Mouse (Mus musculus) forebrain, embryonic 16.5 days (tissue): ENCODE results near the gene Atp13a2. TPM values are rescaled to one million over a fixed set of nuclear protein-coding genes. Genes with fewer than 3 reads are reported as not detected.

Source experiments
- ATAC-seq: fragments of 200-750 bp; cut with Nextera tagmentation; 2 replicates; pipeline ENCODE4 v1.8.0; 2017; ENCODE audit warnings: mild to moderate bottlenecking, moderate library complexity
- H3K27ac ChIP-seq: fragments of 300-500 bp; sonication (generic); 2 replicates; pipeline ENCODE4 v1.5.1; 2014; ENCODE audit warnings: low read length, control low read depth
- H3K27me3 ChIP-seq: fragments of 300-500 bp; sonication (generic); replicated peaks from 2 replicates; pipeline ENCODE4 v1.6.1; 2014; ENCODE audit warnings: low read length; ENCODE audit not compliant: control insufficient read depth, insufficient read depth
- H3K36me3 ChIP-seq: fragments of 300-500 bp; sonication (generic); 2 replicates; pipeline ENCODE4 v1.6.1; 2014; ENCODE audit not compliant: control insufficient read depth, insufficient read depth
- H3K4me1 ChIP-seq: fragments of 300-500 bp; sonication (generic); replicated peaks from 2 replicates; pipeline ENCODE4 v1.6.1; 2014; ENCODE audit warnings: low read length; ENCODE audit not compliant: control insufficient read depth, insufficient read depth
- H3K4me2 ChIP-seq: fragments of 300-500 bp; sonication (generic); 2 replicates; pipeline ENCODE4 v1.6.1; 2014; ENCODE audit warnings: mild to moderate bottlenecking, low read length, control low read depth
- H3K4me3 ChIP-seq: fragments of 300-500 bp; sonication (generic); replicated peaks from 2 replicates; pipeline ENCODE4 v1.5.1; 2014; ENCODE audit warnings: mild to moderate bottlenecking, low read length, control low read depth
- H3K9ac ChIP-seq: fragments of 300-500 bp; sonication (generic); replicated peaks from 2 replicates; pipeline ENCODE4 v1.6.1; 2014; ENCODE audit warnings: low read depth, low read length, control low read depth
- H3K9me3 ChIP-seq: fragments of 300-500 bp; sonication (generic); 2 replicates; pipeline ENCODE4 v1.6.1; 2016; ENCODE audit warnings: low read length; ENCODE audit not compliant: control insufficient read depth
- WGBS: fragments of 180-500 bp; shearing (Covaris S2); extraction: QIAGEN DNeasy Blood & Tissue Kit; methylation state at CpG from one replicate; pipeline ENCODE4 v1.1.7; 2014; 5-methylcytosine and 5-hydroxymethylcytosine counted together
- polyA plus RNA-seq: library from polyadenylated mRNA; unstranded; fragments of >200 nt; fragmentation: Nextera tagmentation; extraction: Ambion mirVana; gene quantifications from 2 replicates; pipeline ENCODE4 v1.2.1, GENCODE M21; 2015

Gene Atp13a2
- polyA plus RNA-seq, 1 experiment from 2014 or later, result 142 TPM

- 95% methylated on average over 6 of the region's 6 CpGs for WGBS
- Histone ChIP-seq H3K4me3 (no peak overlapping the region), H3K36me3 (peaks cover 47% of the 10 kb centered on the region), H3K9me3 (no peaks in the 10 kb centered on the region), H3K27ac (no peak overlapping the region), H3K9ac (no peak overlapping the region), H3K27me3 (no peaks in the 10 kb centered on the region), H3K4me2 (no peak overlapping the region), H3K4me1 (no peaks in the 10 kb centered on the region)
- no peak for ATAC-seq
Measured at GRCm38 (mm10) chr4:140974408-140974807, 12.3 kb upstream of the Atp13a2 start.

GRCm38 (mm10) chr4:140975356-140975755 is 11.3 kb upstream of the Atp13a2 start:
- H3K4me2 ChIP-seq, result no peak overlapping the region
- ATAC-seq, result no peak
- no peaks in the 10 kb centered on the region for H3K9me3 ChIP-seq
- no peak overlapping the region for H3K4me3 ChIP-seq
- H3K4me1 ChIP-seq, result no peaks in the 10 kb centered on the region
- no peaks in the 10 kb centered on the region for H3K27me3 ChIP-seq
- H3K36me3 ChIP-seq, result peaks cover 52% of the 10 kb centered on the region
- WGBS, result 96% methylated on average over 7 of the region's 7 CpGs
- H3K27ac ChIP-seq, result no peak overlapping the region
- no peak overlapping the region for H3K9ac ChIP-seq

- H3K27ac ChIP-seq, result no peak overlapping the region
- H3K36me3 ChIP-seq, result peaks cover 49% of the 10 kb centered on the region
Measured at GRCm38 (mm10) chr4:140977278-140977677, 9.4 kb upstream of the Atp13a2 start.

GRCm38 (mm10) chr4:140977886-140978692 is 8.6 kb upstream of the Atp13a2 start:
- ATAC-seq, result no peak
- H3K4me1 ChIP-seq, result 0 out of 2 replicates have a peak, but pooled peaks cover under 1% of the 10 kb centered on the region
- H3K36me3 ChIP-seq, result peaks cover 42% of the 10 kb centered on the region
- 94% methylated on average over 14 of the region's 14 CpGs for WGBS
- H3K27me3 ChIP-seq, result no peaks in the 10 kb centered on the region
- no peak overlapping the region for H3K9ac ChIP-seq
- no peaks in the 10 kb centered on the region for H3K9me3 ChIP-seq
- no peak overlapping the region for H3K27ac ChIP-seq
- no peak overlapping the region for H3K4me2 ChIP-seq
- H3K4me3 ChIP-seq, result no peak overlapping the region

More at GRCm38 (mm10) chr4:140977278-140977677, 9.4 kb upstream of the Atp13a2 start:
- H3K4me1 ChIP-seq, result no peaks in the 10 kb centered on the region
- no peak for ATAC-seq
- H3K9ac ChIP-seq, result no peak overlapping the region
- WGBS, result 90% methylated on average over 10 of the region's 10 CpGs
- H3K4me2 ChIP-seq, result no peak overlapping the region
- no peaks in the 10 kb centered on the region for H3K9me3 ChIP-seq
- no peak overlapping the region for H3K4me3 ChIP-seq
- H3K27me3 ChIP-seq, result no peaks in the 10 kb centered on the region

GRCm38 (mm10) chr4:140981605-140982004 is 5.1 kb upstream of the Atp13a2 start:
- no peak for ATAC-seq
- Histone ChIP-seq H3K36me3 (peaks cover 18% of the 10 kb centered on the region), H3K27me3 (no peaks in the 10 kb centered on the region), H3K27ac (no peak overlapping the region), H3K9me3 (no peaks in the 10 kb centered on the region), H3K4me1 (peaks cover 11% of the 10 kb centered on the region), H3K4me3 (no peak overlapping the region), H3K4me2 (no peak overlapping the region), H3K9ac (no peak overlapping the region)
- 88% methylated on average over 2 of the region's 2 CpGs for WGBS

- ATAC-seq, result no peak
- H3K36me3 ChIP-seq, result peaks cover 13% of the 10 kb centered on the region
- peaks cover 17% of the 10 kb centered on the region for H3K4me1 ChIP-seq
- H3K4me2 ChIP-seq, result no peak overlapping the region
- H3K27me3 ChIP-seq, result no peaks in the 10 kb centered on the region
- H3K9ac ChIP-seq, result no peak overlapping the region
- 85% methylated on average over 2 of the region's 4 CpGs for WGBS
- no peak overlapping the region for H3K4me3 ChIP-seq
- no peak overlapping the region for H3K27ac ChIP-seq
- H3K9me3 ChIP-seq, result no peaks in the 10 kb centered on the region
Measured at GRCm38 (mm10) chr4:140982808-140983207, 3.9 kb upstream of the Atp13a2 start.

- WGBS, result 11% methylated on average over 9 of the region's 9 CpGs
- H3K36me3 ChIP-seq, result peaks cover 9% of the 10 kb centered on the region
- no peaks in the 10 kb centered on the region for H3K27me3 ChIP-seq
- no peaks in the 10 kb centered on the region for H3K9me3 ChIP-seq
- no peak overlapping the region for H3K4me3 ChIP-seq
- peaks cover 23% of the 10 kb centered on the region for H3K4me1 ChIP-seq
- H3K9ac ChIP-seq, result no peak overlapping the region; the same call in 1 of the 2 replicates
- no peak overlapping the region for H3K4me2 ChIP-seq
- ATAC-seq, result no peak
- peak overlapping the region; percentile 20; the same call in 1 of the 2 replicates for H3K27ac ChIP-seq
Measured at GRCm38 (mm10) chr4:140983442-140983841, 3.2 kb upstream of the Atp13a2 start.

GRCm38 (mm10) chr4:140984544-140984943 is 2.1 kb upstream of the Atp13a2 start:
- peaks cover 4% of the 10 kb centered on the region for H3K36me3 ChIP-seq
- H3K4me3 ChIP-seq, result no peak overlapping the region
- no peak for ATAC-seq
- H3K4me1 ChIP-seq, result peaks cover 33% of the 10 kb centered on the region
- H3K27me3 ChIP-seq, result no peaks in the 10 kb centered on the region
- no peak overlapping the region for H3K9ac ChIP-seq
- no peak overlapping the region for H3K27ac ChIP-seq
- 88% methylated on average over 6 of the region's 6 CpGs for WGBS
- H3K4me2 ChIP-seq, result no peak overlapping the region
- H3K9me3 ChIP-seq, result no peaks in the 10 kb centered on the region

- ATAC-seq, result peak; percentile 13
- H3K4me3 ChIP-seq, result peak overlapping the region; percentile 84
- H3K9me3 ChIP-seq, result no peaks in the 10 kb centered on the region
- H3K27ac ChIP-seq, result peak overlapping the region; percentile 77
- peak overlapping the region; percentile 55 for H3K4me2 ChIP-seq
- H3K9ac ChIP-seq, result peak overlapping the region; percentile 93
- H3K36me3 ChIP-seq, result no peaks in the 10 kb centered on the region
- no peaks in the 10 kb centered on the region for H3K27me3 ChIP-seq
- peaks cover 33% of the 10 kb centered on the region for H3K4me1 ChIP-seq
- 29% methylated on average over 15 of the region's 15 CpGs for WGBS
Measured at GRCm38 (mm10) chr4:140986024-140986710, 506 bp upstream of the Atp13a2 start.
